Mouse (Mus musculus) E14TG2a.4 (cell line): Measurements from ENCODE around the gene Stat5b.

ENCODE experiments used
- CTCF ChIP-seq: conservative IDR thresholded peaks from 2 replicates; pipeline ENCODE4 v1.5.1; 2014; ENCODE audit warnings: low read length
- POU5F1 ChIP-seq: IDR thresholded peaks from 2 replicates; pipeline ENCODE4 v1.6.1; 2014; ENCODE audit warnings: low read length, borderline replicate concordance

- TF ChIP-seq CTCF (no peak), POU5F1 (no peak)
Observed at GRCm38 (mm10) chr11:100861335-100861734, 10.8 kb upstream of the Stat5b start.
